Mouse (Mus musculus): Measurements from ENCODE around the gene Carns1. TPM values are rescaled to one million over a fixed set of nuclear protein-coding genes. Genes with fewer than 3 reads are reported as not detected.

Gene Carns1
- polyA plus RNA-seq, 1 experiment from 2014 or later = 2.6 TPM

DNA sequence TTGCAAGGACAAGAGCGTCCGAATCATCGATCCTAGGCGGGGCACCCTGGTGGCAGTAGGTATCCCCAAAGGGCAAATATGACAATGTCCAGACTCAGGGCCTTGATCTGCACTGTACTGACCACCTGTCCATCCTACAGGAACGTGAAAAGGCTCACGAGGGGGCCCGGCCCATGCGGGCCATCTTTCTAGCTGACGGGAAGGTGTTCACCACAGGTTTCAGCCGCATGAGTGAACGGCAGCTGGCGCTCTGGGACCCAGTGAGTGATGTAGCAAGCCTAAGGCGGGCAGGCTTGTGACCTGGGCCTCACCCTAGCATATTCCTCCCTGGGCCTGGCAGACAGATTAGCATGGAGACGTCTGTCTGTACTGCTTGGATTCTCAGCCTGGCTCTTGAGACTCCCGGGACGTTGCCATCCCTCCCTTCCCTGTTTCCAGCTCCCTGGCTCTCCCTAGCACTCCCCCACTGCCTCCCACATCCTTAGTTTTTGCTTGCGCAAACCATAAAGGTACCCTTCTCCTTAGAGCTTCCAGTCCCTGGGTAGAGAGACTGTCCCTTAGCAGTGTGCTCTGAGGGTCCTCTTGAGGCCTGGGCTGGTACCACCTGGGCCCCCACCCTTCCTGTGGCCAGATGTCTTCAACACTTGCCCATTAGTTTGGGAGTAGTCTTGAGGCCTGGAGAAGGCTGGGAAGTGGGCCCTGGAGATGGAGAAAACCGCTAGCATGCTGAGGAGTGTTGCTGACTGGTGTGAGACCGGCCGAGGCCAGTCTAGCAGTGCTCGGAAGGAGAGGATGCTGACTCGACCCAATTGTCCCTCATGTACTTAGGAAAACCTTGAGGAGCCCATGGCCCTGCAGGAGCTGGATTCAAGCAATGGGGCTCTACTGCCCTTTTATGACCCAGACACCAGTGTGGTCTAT is 24.5 kb downstream of the Carns1 start:
- Histone ChIP-seq H3K9me3 (ENCODE audit: low read length) (no peaks in the 10 kb centered on the region), H3K27me3 (replicated peaks; ENCODE audit: insufficient read depth, low read length) (no peaks in the 10 kb centered on the region), H3K4me1 (ENCODE audit: insufficient read depth, low read depth, low read length) (peaks cover 12% of the 10 kb centered on the region; the same call in 1 of the 2 replicates), H3K4me3 (ENCODE audit: low read depth, low read length) (no peak overlapping the region), H3K9ac (replicated peaks; ENCODE audit: low read depth) (no peak overlapping the region), H3K27ac (ENCODE audit: low read length) (no peak overlapping the region), H3K4me2 (replicated peaks; ENCODE audit: low read depth, low read length) (no peak overlapping the region), H3K36me3 (ENCODE audit: insufficient read depth, low read length) (peaks cover 3% of the 10 kb centered on the region; the same call in 1 of the 2 replicates)
- DNase-seq (ENCODE audit: low spot score) = no peak
- TF ChIP-seq CTCF (IDR thresholded peaks at IDR 0.05) (no peak), EP300 (IDR thresholded peaks at IDR 0.05) (no peak)
- ATAC-seq = no peak
- WGBS = 88% methylated on average over 22 of the region's 22 CpGs

DNA sequence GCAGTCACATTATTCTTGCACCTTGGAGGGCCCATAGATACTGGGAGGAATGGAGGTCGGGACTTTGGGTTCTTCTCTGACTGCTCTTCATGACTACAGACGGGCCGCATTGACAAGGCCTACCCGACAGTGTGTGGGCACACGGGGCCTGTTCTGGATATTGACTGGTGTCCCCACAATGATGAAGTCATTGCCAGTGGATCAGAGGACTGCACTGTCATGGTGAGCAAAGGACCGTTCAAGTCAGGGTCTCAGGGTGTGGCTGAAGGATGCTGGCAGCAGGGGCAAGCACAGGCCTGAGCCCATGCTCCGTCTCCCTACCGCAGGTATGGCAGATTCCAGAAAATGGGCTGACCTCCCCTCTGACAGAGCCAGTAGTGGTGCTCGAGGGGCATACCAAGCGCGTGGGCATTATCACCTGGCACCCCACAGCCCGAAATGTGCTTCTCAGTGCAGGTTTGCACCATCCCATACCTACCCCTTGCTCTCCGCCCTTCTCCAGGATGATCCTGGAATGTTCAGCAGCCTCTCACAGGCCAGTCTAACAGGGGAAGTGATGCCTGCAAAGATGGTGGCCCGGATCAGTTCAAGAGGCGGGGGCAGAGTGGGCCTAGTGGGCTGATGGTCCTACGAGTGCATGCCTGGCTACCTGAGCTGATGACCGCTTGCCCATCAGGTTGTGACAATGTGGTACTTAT is 25.4 kb downstream of the Carns1 start:
- 92% methylated on average over 17 of the region's 17 CpGs for WGBS
- Histone ChIP-seq H3K4me3 (ENCODE audit: low read depth, low read length) (no peak overlapping the region), H3K4me2 (replicated peaks; ENCODE audit: low read depth, low read length) (peak overlapping the region; percentile 79; the same call in 1 of the 2 replicates), H3K9me3 (ENCODE audit: low read length) (no peaks in the 10 kb centered on the region), H3K9ac (replicated peaks; ENCODE audit: low read depth) (no peak overlapping the region), H3K36me3 (ENCODE audit: insufficient read depth, low read length) (peaks cover 3% of the 10 kb centered on the region; the same call in 1 of the 2 replicates), H3K4me1 (ENCODE audit: insufficient read depth, low read depth, low read length) (peaks cover 12% of the 10 kb centered on the region; the same call in 1 of the 2 replicates), H3K27ac (ENCODE audit: low read length) (no peak overlapping the region), H3K27me3 (replicated peaks; ENCODE audit: insufficient read depth, low read length) (no peaks in the 10 kb centered on the region)
- DNase-seq (ENCODE audit: low spot score) = no peak
- TF ChIP-seq CTCF (IDR thresholded peaks at IDR 0.05) (no peak), EP300 (IDR thresholded peaks at IDR 0.05) (no peak)
- no peak for ATAC-seq

DNA sequence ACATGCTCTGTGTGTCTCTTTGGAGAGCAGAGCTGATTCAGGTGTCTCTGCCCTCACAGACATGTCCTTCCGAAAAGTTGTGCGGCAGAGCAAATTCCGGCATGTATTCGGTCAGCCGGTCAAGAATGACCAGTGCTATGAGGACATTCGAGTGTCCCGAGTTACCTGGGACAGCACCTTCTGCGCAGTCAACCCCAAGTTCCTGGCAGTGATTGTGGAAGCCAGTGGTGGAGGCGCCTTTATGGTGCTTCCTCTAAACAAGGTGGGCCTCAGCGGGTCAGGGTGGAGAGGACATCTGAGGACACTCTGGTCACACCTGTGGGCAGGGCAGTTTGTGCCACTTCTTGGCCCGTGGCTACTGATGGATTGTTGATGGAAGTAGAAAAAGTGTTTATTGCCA is 26.0 kb downstream of the Carns1 start:
- TF ChIP-seq EP300 (IDR thresholded peaks at IDR 0.05) = no peak
- Histone ChIP-seq H3K36me3 (ENCODE audit: insufficient read depth, low read length) (peaks cover 3% of the 10 kb centered on the region; the same call in 1 of the 2 replicates), H3K9me3 (ENCODE audit: low read length) (no peaks in the 10 kb centered on the region), H3K9ac (replicated peaks; ENCODE audit: low read depth) (peak overlapping the region; percentile 90), H3K4me2 (replicated peaks; ENCODE audit: low read depth, low read length) (peak overlapping the region; percentile 79), H3K27me3 (replicated peaks; ENCODE audit: insufficient read depth, low read length) (no peaks in the 10 kb centered on the region), H3K4me1 (ENCODE audit: insufficient read depth, low read depth, low read length) (peaks cover 12% of the 10 kb centered on the region; the same call in 1 of the 2 replicates), H3K27ac (ENCODE audit: low read length) (peak overlapping the region; percentile 87), H3K4me3 (ENCODE audit: low read depth, low read length) (peak overlapping the region; percentile 90)
- DNase-seq (ENCODE audit: low spot score) (no peak), ATAC-seq (no peak)
- 73% methylated on average over 11 of the region's 11 CpGs for WGBS

DNA sequence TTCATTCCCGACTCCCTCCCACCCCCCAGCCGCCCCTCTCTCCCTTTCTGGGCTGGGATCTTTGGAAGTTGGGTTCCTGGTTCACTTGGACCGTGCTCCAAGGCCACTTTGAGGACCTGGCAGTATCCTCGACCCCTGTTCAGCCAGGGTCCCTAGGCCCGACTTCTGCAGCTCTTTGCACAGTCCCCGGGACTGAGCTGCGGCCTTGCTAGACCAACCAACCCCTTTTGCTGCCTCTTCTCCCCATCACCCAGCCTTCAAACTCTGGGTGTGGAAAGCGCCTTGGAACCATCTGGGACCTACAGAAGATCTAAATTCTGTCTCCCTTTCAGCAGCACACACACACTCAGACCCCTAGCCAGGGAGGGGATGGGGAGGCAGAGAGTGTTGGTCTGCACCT is 26.5 kb downstream of the Carns1 start:
- H3K36me3 ChIP-seq (ENCODE audit: insufficient read depth, low read length) = peaks cover 3% of the 10 kb centered on the region; the same call in 1 of the 2 replicates
- no peaks in the 10 kb centered on the region for H3K27me3 ChIP-seq (replicated peaks; ENCODE audit: insufficient read depth, low read length)
- ATAC-seq (peak; percentile 27), DNase-seq (ENCODE audit: low spot score) (no peak)
- 0% methylated on average over 6 of the region's 8 CpGs for whole genome bisulfite sequencing
- peak overlapping the region; percentile 87 for H3K27ac ChIP-seq (ENCODE audit: low read length)
- peaks cover 12% of the 10 kb centered on the region; the same call in 1 of the 2 replicates for H3K4me1 ChIP-seq (ENCODE audit: insufficient read depth, low read depth, low read length)
- H3K4me2 ChIP-seq (replicated peaks; ENCODE audit: low read depth, low read length) = peak overlapping the region; percentile 79
- H3K9ac ChIP-seq (replicated peaks; ENCODE audit: low read depth) = peak overlapping the region; percentile 90
- peak overlapping the region; percentile 90 for H3K4me3 ChIP-seq (ENCODE audit: low read depth, low read length)
- TF ChIP-seq CTCF (IDR thresholded peaks at IDR 0.05) (no peak), EP300 (IDR thresholded peaks at IDR 0.05) (no peak)
- H3K9me3 ChIP-seq (ENCODE audit: low read length) = no peaks in the 10 kb centered on the region

DNA sequence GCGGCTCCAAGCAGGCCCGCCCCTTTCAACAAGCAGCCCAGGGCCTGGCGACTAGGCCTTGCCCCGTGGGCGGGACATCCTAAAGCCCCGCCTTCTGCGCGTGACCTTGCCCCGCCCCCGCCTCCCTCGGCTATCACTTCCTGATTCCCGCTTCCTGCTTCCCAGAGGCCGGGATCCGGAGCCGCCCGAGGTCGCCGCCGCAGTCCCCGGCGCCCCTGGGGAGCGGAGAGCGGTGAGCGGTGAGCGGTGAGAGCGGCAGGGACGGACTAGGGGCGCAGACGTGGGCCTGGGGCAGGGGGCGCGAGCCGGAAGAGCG is 26.8 kb downstream of the Carns1 start, which contains the start of gene Coro1b:
TSS of gene Coro1b (plus strand) at position 129 of the 316 bp plus-strand sequence.
- WGBS = under 1% methylated on average over 20 of the region's 33 CpGs
- H3K27me3 ChIP-seq (replicated peaks; ENCODE audit: insufficient read depth, low read length) = no peaks in the 10 kb centered on the region
- H3K9ac ChIP-seq (replicated peaks; ENCODE audit: low read depth) = peak within 1 kb of the TSS; percentile 90
- DNase-seq (ENCODE audit: low spot score) (peak; percentile 97), ATAC-seq (peak; percentile 96)
- no peaks in the 10 kb centered on the region for H3K9me3 ChIP-seq (ENCODE audit: low read length)
- H3K27ac ChIP-seq (ENCODE audit: low read length) = peak within 1 kb of the TSS; percentile 87
- peak within 1 kb of the TSS; percentile 90 for H3K4me3 ChIP-seq (ENCODE audit: low read depth, low read length)
- H3K4me2 ChIP-seq (replicated peaks; ENCODE audit: low read depth, low read length) = peak within 1 kb of the TSS; percentile 79
- peaks cover 3% of the 10 kb centered on the region; the same call in 1 of the 2 replicates for H3K36me3 ChIP-seq (ENCODE audit: insufficient read depth, low read length)
- H3K4me1 ChIP-seq (ENCODE audit: insufficient read depth, low read depth, low read length) = peaks cover 12% of the 10 kb centered on the region; the same call in 1 of the 2 replicates
- TF ChIP-seq EP300 (IDR thresholded peaks at IDR 0.05) (no peak), CTCF (IDR thresholded peaks at IDR 0.05) (no peak)
